Mouse (Mus musculus) kidney, postnatal 4 days (tissue): ENCODE measurements at regions not wholly inside any gene's neighbourhood (a gene's known extent, or its start where the extent isn't known, plus 50 kb on each side); places are given as distances from the start of the nearest gene placed in this dataset.
"Not testable (repeated sequence)": the region's sequence is repeated elsewhere in the genome, so short reads cannot be mapped to it uniquely, and the experiment has no call there.

ENCODE experiments used
- DNase-seq, 2 experiments: peaks; one replicate each; pipeline ENCODE4 v3.0.0; 2021; ENCODE audit warnings: mixed read lengths in 2 of 2

GRCm38 (mm10) chr13:61957197-61957596 lies 172.5 kb upstream of the Zfp808 start:
- not testable (repeated sequence) for DNase-seq

- not testable (repeated sequence) for DNase-seq
Observed at GRCm38 (mm10) chr13:61978856-61979255, 150.8 kb upstream of the Zfp808 start.

GRCm38 (mm10) chr13:61996519-61996918 lies 133.2 kb upstream of the Zfp808 start:
- not testable (repeated sequence) for DNase-seq

GRCm38 (mm10) chr13:61998803-61999202 lies 130.9 kb upstream of the Zfp808 start:
- DNase-seq: peak; percentile 52 to 55

- peak; percentile 41 to 46 for DNase-seq
Observed at GRCm38 (mm10) chr13:62007321-62007720, 122.4 kb upstream of the Zfp808 start.

GRCm38 (mm10) chr13:62015424-62016167 lies 114.1 kb upstream of the Zfp808 start:
- DNase-seq: peak; percentile 33 to 59

- not testable (repeated sequence) for DNase-seq
Observed at GRCm38 (mm10) chr13:62016168-62016502, 113.6 kb upstream of the Zfp808 start.

GRCm38 (mm10) chr13:62037646-62038045 lies 92.0 kb upstream of the Zfp808 start:
- not testable (repeated sequence) for DNase-seq

- not testable (repeated sequence) for DNase-seq
Observed at GRCm38 (mm10) chr13:62077951-62078671, 51.6 kb upstream of the Zfp808 start.

GRCm38 (mm10) chr13:62078893-62079292 lies 50.8 kb upstream of the Zfp808 start:
- not testable (repeated sequence) for DNase-seq
